Comparison of ENCODE assay signal across 20 mouse cellular contexts in genomic region chr16:90863468-90864046, GRCm38 (mm10). TPM values are rescaled to one million over a fixed set of nuclear protein-coding genes. Genes with fewer than 3 reads are reported as not detected.
"Had no signal": no experiment of that assay in that cellular context is flagged by ENCODE, and none has a peak within 500 bp of the region (broad histone marks: within the 10 kb centered on the region; RNA-seq: fewer than 3 reads in every experiment).

No protein-coding gene starts in this region.

- H3K4me3 ChIP-seq: midbrain, embryonic 10.5 days; midbrain, embryonic 13.5 days; myocyte; neural tube, embryonic 13.5 days; neural tube, embryonic 15.5 days had no signal

- DNase-seq: lung, adult 18-20 months; lung, embryonic 14.5 days; lung, postnatal 10 days; lung, postnatal 4 days; retina, postnatal 1 day; right cerebral cortex, adult 18-20 months; right cerebral cortex, postnatal 25 days; right cerebral cortex, postnatal 4 days; spleen, adult 18-20 months; thymus, adult 18-20 months; thymus, postnatal 14 days; thymus, postnatal 36 days had no signal

- H3K4me2 ChIP-seq: lung, embryonic 14.5 days; midbrain, embryonic 13.5 days; neural tube, embryonic 13.5 days; neural tube, embryonic 15.5 days had no signal

- H3K9ac ChIP-seq: lung, embryonic 14.5 days; midbrain, embryonic 13.5 days; neural tube, embryonic 13.5 days; neural tube, embryonic 15.5 days had no signal

- H3K36me3 ChIP-seq: midbrain, embryonic 10.5 days; midbrain, embryonic 13.5 days; neural tube, embryonic 13.5 days; neural tube, embryonic 15.5 days had no signal

- H3K27ac ChIP-seq: midbrain, embryonic 10.5 days; midbrain, embryonic 13.5 days; neural tube, embryonic 13.5 days; neural tube, embryonic 15.5 days had no signal

- H3K9me3 ChIP-seq: midbrain, embryonic 10.5 days; midbrain, embryonic 13.5 days; neural tube, embryonic 13.5 days; neural tube, embryonic 15.5 days had no signal

- ATAC-seq: midbrain, embryonic 13.5 days; midbrain, embryonic 16.5 days had no signal

- H3K27me3 ChIP-seq: midbrain, embryonic 13.5 days; neural tube, embryonic 13.5 days; neural tube, embryonic 15.5 days had no signal

RNA-seq across cellular contexts. Expression of gene Eva1c, which starts 37.0 kb away (rescaled TPM):
- total RNA-seq: megakaryocyte, adult 5-6 weeks; megakaryocyte-erythroid progenitor cell, adult 5-6 weeks had no signal
